Mouse (Mus musculus) lung, embryonic 14.5 days (tissue): ENCODE data around the gene Bcl6b. TPM values are rescaled to one million over a fixed set of nuclear protein-coding genes. Genes with fewer than 3 reads are reported as not detected.
A peak's percentile ranks its signal among the peaks of the same experiment; 100 is the strongest.

Experiments
- ATAC-seq: fragments of 200-750 bp; cut with Nextera tagmentation; 2 replicates; pipeline ENCODE4 v1.8.0; 2017; ENCODE audit warnings: mild to moderate bottlenecking, moderate TSS enrichment, moderate library complexity; ENCODE audit not compliant: insufficient read depth
- DNase-seq: peaks from one replicate; pipeline ENCODE4 v3.0.0-alpha.2; 2015
- H3K27ac ChIP-seq: fragments of 300-500 bp; sonication (generic); 2 replicates; pipeline ENCODE4 v1.5.1; 2014; ENCODE audit warnings: low read depth, mild to moderate bottlenecking, moderate library complexity
- H3K27me3 ChIP-seq: fragments of 300-500 bp; sonication (generic); 2 replicates; pipeline ENCODE4 v1.6.1; 2014; ENCODE audit warnings: low read length, control low read depth; ENCODE audit not compliant: insufficient read depth
- H3K36me3 ChIP-seq: fragments of 300-500 bp; sonication (generic); 2 replicates; pipeline ENCODE4 v1.6.1; 2014; ENCODE audit warnings: control low read depth; ENCODE audit not compliant: insufficient read depth
- H3K4me1 ChIP-seq: fragments of 300-500 bp; sonication (generic); 2 replicates; pipeline ENCODE4 v1.6.1; 2014; ENCODE audit warnings: antibody characterized with exemption, control low read depth; ENCODE audit not compliant: insufficient read depth
- H3K4me2 ChIP-seq: fragments of 300-500 bp; sonication (generic); 2 replicates; pipeline ENCODE4 v1.6.1; 2014; ENCODE audit warnings: mild to moderate bottlenecking
- H3K4me3 ChIP-seq: fragments of 300-500 bp; sonication (generic); 2 replicates; pipeline ENCODE4 v1.5.1; 2014; ENCODE audit warnings: low read depth, low read length
- H3K9ac ChIP-seq: fragments of 300-500 bp; sonication (generic); 2 replicates; pipeline ENCODE4 v1.6.1; 2014
- H3K9me3 ChIP-seq: fragments of 300-500 bp; sonication (generic); 2 replicates; pipeline ENCODE4 v1.6.1; 2016; ENCODE audit warnings: low read depth, low read length, control low read depth
- CTCF ChIP-seq: IDR thresholded peaks from 2 replicates; pipeline ENCODE4 v1.5.1; 2016; ENCODE audit warnings: antibody characterized with exemption, low read depth
- WGBS: fragments of 180-500 bp; shearing (Covaris S2); extraction: QIAGEN DNeasy Blood & Tissue Kit; methylation state at CpG from one replicate; pipeline ENCODE4 v1.1.7; 2014; 5-methylcytosine and 5-hydroxymethylcytosine counted together
- polyA plus RNA-seq: library from polyadenylated mRNA; unstranded; fragments of >200 nt; fragmentation: Nextera tagmentation; extraction: Ambion mirVana; gene quantifications from 2 replicates; pipeline ENCODE4 v1.2.1, GENCODE M21; 2014

Gene Bcl6b
- polyA plus RNA-seq, 1 experiment from 2014 or later, result 30.9 TPM

GRCm38 (mm10) chr11:70233016-70233415, 3.4 kb upstream of the Bcl6b start:
- Histone ChIP-seq H3K36me3 (peaks cover 15% of the 10 kb centered on the region), H3K4me1 (peaks cover 4% of the 10 kb centered on the region), H3K27ac (0 out of 2 replicates have a peak overlapping the region, but pooled peaks have one; percentile 47), H3K4me2 (peak overlapping the region; percentile 64), H3K9ac (peak overlapping the region; percentile 53), H3K9me3 (no peaks in the 10 kb centered on the region), H3K27me3 (peaks cover 23% of the 10 kb centered on the region), H3K4me3 (peak overlapping the region; percentile 33)
- DNase-seq, result no peak
- ATAC-seq, result no peak
- TF ChIP-seq CTCF, result no peak
- 37% methylated on average over 8 of the region's 8 CpGs for WGBS

- Histone ChIP-seq H3K9me3 (no peaks in the 10 kb centered on the region), H3K36me3 (peaks cover 15% of the 10 kb centered on the region), H3K4me1 (peaks cover 4% of the 10 kb centered on the region), H3K27me3 (peaks cover 28% of the 10 kb centered on the region), H3K9ac (peak overlapping the region; percentile 53), H3K27ac (0 out of 2 replicates have a peak overlapping the region, but pooled peaks have one; percentile 47), H3K4me2 (peak overlapping the region; percentile 64), H3K4me3 (peak overlapping the region; percentile 33)
- ATAC-seq (no peak), DNase-seq (peak; percentile 66)
- WGBS, result 5% methylated on average over 9 of the region's 10 CpGs
- no peak for TF ChIP-seq CTCF
Measured at GRCm38 (mm10) chr11:70232546-70232945, 2.9 kb upstream of the Bcl6b start.

- peak overlapping the region; percentile 39 for H3K4me3 ChIP-seq
- no peaks in the 10 kb centered on the region for H3K9me3 ChIP-seq
- 3% methylated on average over 32 of the region's 32 CpGs for WGBS
- peak; percentile 98 for TF ChIP-seq CTCF
- peak; percentile 54 for ATAC-seq
- peak overlapping the region; percentile 63 for H3K27ac ChIP-seq
- peaks cover 6% of the 10 kb centered on the region for H3K4me1 ChIP-seq
- peak; percentile 95 for DNase-seq
- H3K36me3 ChIP-seq, result peaks cover 8% of the 10 kb centered on the region
- peak overlapping the region; percentile 4; the same call in 1 of the 2 replicates for H3K9ac ChIP-seq
- H3K27me3 ChIP-seq, result peaks cover 48% of the 10 kb centered on the region
- H3K4me2 ChIP-seq, result peak overlapping the region; percentile 63
Measured at GRCm38 (mm10) chr11:70230239-70230727, 685 bp upstream of the Bcl6b start.

GRCm38 (mm10) chr11:70228828-70229227, 770 bp downstream of the Bcl6b start:
- Histone ChIP-seq H3K27ac (peak overlapping the region; percentile 74), H3K4me3 (peak overlapping the region; percentile 39), H3K4me1 (peaks cover 6% of the 10 kb centered on the region), H3K9ac (peak overlapping the region; percentile 50), H3K36me3 (0 out of 2 replicates have a peak, but pooled peaks cover 3% of the 10 kb centered on the region), H3K9me3 (no peaks in the 10 kb centered on the region), H3K27me3 (peaks cover 48% of the 10 kb centered on the region), H3K4me2 (peak overlapping the region; percentile 63)
- TF ChIP-seq CTCF, result no peak
- peak; percentile 57 for ATAC-seq
- WGBS, result under 1% methylated on average over 19 of the region's 19 CpGs
- peak; percentile 94 for DNase-seq

- Histone ChIP-seq H3K36me3 (0 out of 2 replicates have a peak, but pooled peaks cover 3% of the 10 kb centered on the region), H3K4me2 (peak overlapping the region; percentile 63), H3K27ac (peak overlapping the region; percentile 12; the same call in 1 of the 2 replicates), H3K9ac (peak overlapping the region; percentile 50; the same call in 1 of the 2 replicates), H3K4me1 (peaks cover 6% of the 10 kb centered on the region; the same call in 1 of the 2 replicates), H3K9me3 (no peaks in the 10 kb centered on the region), H3K4me3 (peak overlapping the region; percentile 39), H3K27me3 (peaks cover 48% of the 10 kb centered on the region)
- DNase-seq (no peak), ATAC-seq (no peak)
- TF ChIP-seq CTCF, result no peak
- 77% methylated on average over 4 of the region's 4 CpGs for WGBS
Measured at GRCm38 (mm10) chr11:70227661-70228245, 1.8 kb downstream of the Bcl6b start.

- peaks cover 48% of the 10 kb centered on the region for H3K27me3 ChIP-seq
- DNase-seq (no peak), ATAC-seq (no peak)
- H3K4me2 ChIP-seq, result peak overlapping the region; percentile 63
- WGBS, result 31% methylated on average over 5 of the region's 5 CpGs
- H3K27ac ChIP-seq, result no peak overlapping the region
- no peaks in the 10 kb centered on the region for H3K9me3 ChIP-seq
- TF ChIP-seq CTCF, result no peak
- H3K9ac ChIP-seq, result peak overlapping the region; percentile 45
- H3K36me3 ChIP-seq, result 0 out of 2 replicates have a peak, but pooled peaks cover 3% of the 10 kb centered on the region
- peaks cover 6% of the 10 kb centered on the region; the same call in 1 of the 2 replicates for H3K4me1 ChIP-seq
- H3K4me3 ChIP-seq, result peak overlapping the region; percentile 39
Measured at GRCm38 (mm10) chr11:70227126-70227525, 2.5 kb downstream of the Bcl6b start.

GRCm38 (mm10) chr11:70226602-70226890, 3.1 kb downstream of the Bcl6b start:
- Histone ChIP-seq H3K27ac (no peak overlapping the region), H3K36me3 (0 out of 2 replicates have a peak, but pooled peaks cover 3% of the 10 kb centered on the region), H3K4me3 (peak overlapping the region; percentile 39), H3K9me3 (no peaks in the 10 kb centered on the region), H3K4me1 (peaks cover 11% of the 10 kb centered on the region; the same call in 1 of the 2 replicates), H3K9ac (peak overlapping the region; percentile 45), H3K27me3 (peaks cover 48% of the 10 kb centered on the region), H3K4me2 (peak overlapping the region; percentile 63)
- ATAC-seq, result no peak
- no peak for DNase-seq
- no peak for TF ChIP-seq CTCF
- WGBS, result 8% methylated on average over 18 of the region's 18 CpGs
